Mouse (Mus musculus) E14TG2a.4 (cell line): ENCODE measurements around the gene Hspg2.

Experiments used
- H3K27me3 ChIP-seq: 2 replicates; pipeline ENCODE4 v1.6.1; 2014; ENCODE audit warnings: low read length, control low read depth; ENCODE audit not compliant: insufficient read depth
- H3K36me3 ChIP-seq: 2 replicates; pipeline ENCODE4 v1.6.1; 2014; ENCODE audit warnings: low read length, control low read depth; ENCODE audit not compliant: insufficient read depth
- H3K4me1 ChIP-seq: replicated peaks from 2 replicates; pipeline ENCODE4 v1.6.1; 2014; ENCODE audit warnings: low read depth, low read length, control low read depth
- H3K4me3 ChIP-seq: replicated peaks from 2 replicates; pipeline ENCODE4 v1.5.1; 2014; ENCODE audit warnings: mild to moderate bottlenecking, low read length
- H3K9me3 ChIP-seq: 2 replicates; pipeline ENCODE4 v1.6.1; 2014; ENCODE audit warnings: low read length, control low read depth
- CTCF ChIP-seq: conservative IDR thresholded peaks from 2 replicates; pipeline ENCODE4 v1.5.1; 2014; ENCODE audit warnings: low read length
- NANOG ChIP-seq: IDR thresholded peaks from 2 replicates; pipeline ENCODE4 v1.6.1; 2014; ENCODE audit warnings: borderline replicate concordance, low read length, mixed read lengths
- POU5F1 ChIP-seq: IDR thresholded peaks from 2 replicates; pipeline ENCODE4 v1.6.1; 2014; ENCODE audit warnings: low read length, borderline replicate concordance

The Hspg2 gene

DNA sequence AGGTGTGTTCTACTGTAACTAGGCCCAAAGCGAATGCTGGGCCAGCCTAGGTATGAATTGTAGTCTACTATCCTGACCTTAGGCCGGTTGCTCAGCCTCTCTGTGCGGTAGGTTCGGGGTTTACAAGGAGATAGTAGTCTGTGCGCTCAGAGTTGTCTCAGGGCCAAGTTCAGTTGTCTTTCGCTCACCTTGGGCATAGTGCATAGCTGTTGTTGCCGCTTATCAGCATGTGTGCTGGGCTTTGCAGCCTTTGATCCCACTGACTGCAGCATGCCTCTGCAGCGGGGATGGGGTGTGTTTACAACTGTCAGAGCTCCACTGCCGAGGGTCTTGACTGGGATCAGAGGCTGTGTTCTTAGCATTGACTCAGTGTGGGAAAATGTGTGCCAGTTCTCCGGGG lies 74.4 kb downstream of the Hspg2 start:
- Histone ChIP-seq H3K4me3 (no peak overlapping the region), H3K9me3 (no peaks in the 10 kb centered on the region), H3K4me1 (peaks cover 36% of the 10 kb centered on the region), H3K36me3 (peaks cover 99% of the 10 kb centered on the region), H3K27me3 (no peaks in the 10 kb centered on the region)
- TF ChIP-seq NANOG (no peak), CTCF (no peak), POU5F1 (no peak)

DNA sequence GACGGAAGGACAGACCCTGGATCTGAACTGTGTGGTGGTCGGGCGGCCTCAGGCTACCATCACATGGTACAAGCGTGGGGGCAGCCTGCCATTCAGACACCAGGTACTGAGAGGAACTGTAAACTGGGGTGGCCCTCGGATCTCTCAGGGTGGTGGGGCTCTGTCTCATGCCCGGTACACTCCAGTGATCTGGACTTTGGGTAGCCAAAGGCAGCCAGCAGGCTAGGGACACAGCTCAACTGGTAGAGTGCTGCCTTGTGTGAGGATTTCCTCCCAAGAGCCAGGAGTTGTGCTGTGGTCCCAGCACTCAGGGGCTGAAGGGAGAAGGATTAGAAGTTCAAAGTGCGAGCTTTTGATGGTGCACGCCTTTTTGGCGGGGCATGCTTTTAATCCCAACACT lies 77.0 kb downstream of the Hspg2 start:
- TF ChIP-seq NANOG: no peak
- no peak for TF ChIP-seq POU5F1
- TF ChIP-seq CTCF: no peak
- Histone ChIP-seq H3K4me3 (no peak overlapping the region), H3K4me1 (peaks cover 38% of the 10 kb centered on the region), H3K9me3 (no peaks in the 10 kb centered on the region), H3K36me3 (peaks cover 100% of the 10 kb centered on the region), H3K27me3 (no peaks in the 10 kb centered on the region)

DNA sequence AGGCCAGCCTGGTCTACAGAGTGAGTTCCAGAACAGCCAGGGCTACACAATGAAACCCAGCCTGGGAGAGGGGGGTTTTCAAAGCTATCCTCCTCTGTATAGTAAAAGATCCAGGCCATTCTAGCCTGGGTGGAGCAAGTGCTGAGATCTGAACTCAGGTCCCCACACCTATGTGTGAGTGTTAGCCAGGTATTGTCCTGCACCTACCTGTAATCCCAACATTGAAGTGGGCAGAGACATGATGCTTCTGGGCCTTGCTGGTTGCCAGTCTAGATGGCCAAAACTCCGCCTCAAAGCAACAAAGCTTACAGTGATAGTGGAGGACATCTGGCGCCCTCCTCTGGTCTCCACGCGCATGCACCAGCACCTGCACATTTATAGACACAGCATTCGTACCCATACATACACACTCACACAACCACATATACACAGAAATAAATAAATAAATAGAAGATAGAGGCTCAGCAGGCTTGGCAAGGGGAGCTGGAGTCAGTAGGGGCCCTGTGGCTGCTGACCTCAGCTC lies 77.5 kb downstream of the Hspg2 start:
- Histone ChIP-seq H3K4me1 (peaks cover 33% of the 10 kb centered on the region), H3K9me3 (no peaks in the 10 kb centered on the region), H3K4me3 (no peak overlapping the region), H3K27me3 (no peaks in the 10 kb centered on the region), H3K36me3 (peaks cover 100% of the 10 kb centered on the region)
- TF ChIP-seq NANOG: no peak
- peak; percentile 67 for TF ChIP-seq CTCF
- TF ChIP-seq POU5F1: no peak

DNA sequence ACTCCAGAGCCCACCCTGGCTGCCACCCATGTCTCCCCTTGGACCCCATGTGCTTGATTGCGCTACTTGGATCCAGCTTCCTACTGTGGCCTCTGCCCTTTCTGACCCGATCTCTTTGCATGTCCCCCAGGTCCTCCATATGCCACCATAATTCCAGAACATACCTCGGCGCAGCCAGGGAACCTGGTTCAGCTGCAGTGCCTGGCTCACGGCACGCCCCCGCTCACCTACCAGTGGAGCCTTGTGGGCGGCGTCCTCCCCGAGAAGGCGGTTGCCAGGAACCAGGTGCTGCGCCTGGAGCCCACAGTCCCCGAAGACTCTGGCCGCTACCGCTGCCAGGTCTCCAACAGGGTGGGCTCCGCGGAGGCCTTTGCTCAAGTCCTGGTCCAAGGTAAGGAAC lies 84.9 kb downstream of the Hspg2 start:
- Histone ChIP-seq H3K9me3 (no peaks in the 10 kb centered on the region), H3K27me3 (no peaks in the 10 kb centered on the region), H3K4me3 (0 out of 2 replicates have a peak overlapping the region, but pooled peaks have one; percentile 4), H3K4me1 (peaks cover 37% of the 10 kb centered on the region), H3K36me3 (peaks cover 99% of the 10 kb centered on the region)
- TF ChIP-seq CTCF: no peak
- no peak for TF ChIP-seq POU5F1
- no peak for TF ChIP-seq NANOG

DNA sequence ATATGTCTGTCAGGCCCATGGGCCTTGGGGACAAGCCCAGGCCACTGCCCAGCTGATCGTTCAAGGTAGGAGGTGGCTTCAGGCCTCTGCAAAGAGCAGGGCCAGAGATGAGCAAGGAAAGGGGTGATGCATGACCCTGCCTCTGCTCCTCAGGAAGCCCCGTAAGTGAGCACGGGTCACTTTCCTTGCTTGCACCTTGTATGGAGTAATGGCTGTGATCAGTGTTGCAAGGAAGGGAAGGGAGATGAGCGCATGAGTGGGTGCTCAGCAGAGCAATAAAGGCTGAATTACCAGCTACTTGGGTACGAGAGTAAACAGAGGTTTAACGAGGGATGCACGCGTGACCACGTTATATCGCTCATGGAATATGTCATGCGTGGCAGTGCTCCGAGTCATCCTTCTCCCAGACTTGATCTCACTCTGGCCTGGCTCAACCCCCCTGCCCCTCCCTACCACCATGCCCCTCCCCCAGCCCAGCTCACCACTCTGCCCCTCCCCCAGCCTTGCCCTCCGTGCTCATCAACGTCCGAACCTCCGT lies 88.2 kb downstream of the Hspg2 start:
- TF ChIP-seq POU5F1 (no peak), NANOG (no peak)
- Histone ChIP-seq H3K36me3 (peaks cover 94% of the 10 kb centered on the region), H3K27me3 (no peaks in the 10 kb centered on the region), H3K9me3 (no peaks in the 10 kb centered on the region), H3K4me1 (peaks cover 22% of the 10 kb centered on the region), H3K4me3 (no peak overlapping the region)

DNA sequence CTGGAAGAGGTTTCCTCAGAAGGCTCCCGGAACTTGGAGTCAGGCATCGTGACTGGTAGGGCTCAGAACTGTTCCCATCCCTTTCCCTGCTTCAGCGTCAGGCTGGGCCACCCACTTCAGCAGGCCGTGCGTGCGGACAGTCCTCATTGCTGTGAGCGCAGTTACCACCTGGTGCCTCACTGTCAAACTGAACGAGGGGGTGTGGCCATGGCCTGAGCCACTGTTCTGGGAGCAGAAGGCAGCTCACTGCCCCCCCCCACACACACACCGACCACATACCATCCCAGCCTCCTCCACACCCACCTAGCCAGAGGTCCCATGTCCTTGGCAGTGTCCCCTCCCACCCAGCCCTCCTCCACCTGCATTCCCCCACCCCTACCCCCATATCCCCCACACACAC lies 101.3 kb downstream of the Hspg2 start:
- TF ChIP-seq CTCF: no peak
- TF ChIP-seq POU5F1: no peak
- no peak for TF ChIP-seq NANOG
- no peaks in the 10 kb centered on the region for H3K27me3 ChIP-seq
- peaks cover 33% of the 10 kb centered on the region for H3K4me1 ChIP-seq
- H3K9me3 ChIP-seq: no peaks in the 10 kb centered on the region
- no peak overlapping the region for H3K4me3 ChIP-seq
- peaks cover 84% of the 10 kb centered on the region for H3K36me3 ChIP-seq

DNA sequence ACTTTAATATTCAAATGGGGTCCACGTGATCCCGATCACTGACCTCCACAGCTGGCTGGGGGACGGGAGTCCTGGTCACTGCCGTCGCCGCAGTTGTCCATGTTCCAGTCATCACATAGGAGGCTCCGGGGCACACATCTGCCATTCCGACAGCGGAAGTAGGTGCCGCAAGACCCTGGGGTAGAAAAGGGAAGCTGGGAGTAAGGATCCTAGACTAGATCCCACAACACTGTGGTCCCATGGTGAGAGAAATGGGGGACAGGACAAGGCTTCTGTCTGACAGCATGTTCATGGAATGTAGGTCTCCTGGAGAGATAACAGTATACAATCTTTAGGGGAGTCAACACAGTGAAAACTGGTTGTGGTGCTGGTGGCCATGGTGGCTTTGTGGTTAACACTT lies 105.9 kb downstream of the Hspg2 start, which contains the start of gene Ldlrad2:
TSS of gene Ldlrad2 (minus strand) at position 101 of the 400 bp plus-strand sequence.
- Histone ChIP-seq H3K4me3 (no peak within 1 kb of the TSS), H3K4me1 (peaks cover 20% of the 10 kb centered on the region), H3K27me3 (peaks cover 16% of the 10 kb centered on the region), H3K36me3 (peaks cover 38% of the 10 kb centered on the region), H3K9me3 (no peaks in the 10 kb centered on the region)
- TF ChIP-seq NANOG: no peak
- TF ChIP-seq POU5F1: no peak
- TF ChIP-seq CTCF: no peak

DNA sequence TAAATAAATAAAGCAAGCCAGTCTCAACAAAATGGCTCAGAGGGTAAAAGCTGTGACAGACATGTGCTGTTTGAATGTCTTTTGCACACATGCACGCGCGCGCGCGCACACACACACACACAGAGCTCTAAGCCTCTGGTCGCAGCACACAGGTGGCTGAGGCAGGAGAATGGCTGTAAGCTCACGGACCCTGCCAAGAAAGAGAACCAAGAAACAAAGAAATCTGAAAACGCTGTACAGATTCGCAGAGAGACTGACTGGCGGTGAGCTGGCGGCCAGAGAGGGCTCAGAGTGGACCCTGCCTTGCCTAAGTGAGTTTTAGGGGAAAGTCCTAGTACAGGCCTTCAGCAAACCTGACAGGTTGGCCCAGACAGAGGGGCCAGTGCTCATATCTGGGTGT lies 108.9 kb downstream of the Hspg2 start:
- Histone ChIP-seq H3K36me3 (peaks cover 8% of the 10 kb centered on the region), H3K9me3 (no peaks in the 10 kb centered on the region)
- no peak for TF ChIP-seq NANOG
- TF ChIP-seq CTCF: no peak
- no peak for TF ChIP-seq POU5F1

More for the DNA sequence above, 108.9 kb downstream of the Hspg2 start:
- H3K4me1 ChIP-seq: peaks cover 19% of the 10 kb centered on the region
- H3K27me3 ChIP-seq: peaks cover 22% of the 10 kb centered on the region
- peak overlapping the region; percentile 49 for H3K4me3 ChIP-seq
